Mouse (Mus musculus): Measurements from ENCODE around the gene Efhd1.

GRCm38 (mm10) chr1:87274134-87274533, 10.0 kb downstream of the Efhd1 start:
- TF ChIP-seq CTCF (IDR thresholded peaks at IDR 0.05; ENCODE audit: borderline replicate concordance, insufficient read depth, low read depth, low read length) = no peak
- no peak for TF ChIP-seq POLR2A (IDR thresholded peaks at IDR 0.05; ENCODE audit: borderline replicate concordance, insufficient read depth, low read length)
